13 mouse cellular contexts compared by ENCODE assay signal in the genomic region with DNA sequence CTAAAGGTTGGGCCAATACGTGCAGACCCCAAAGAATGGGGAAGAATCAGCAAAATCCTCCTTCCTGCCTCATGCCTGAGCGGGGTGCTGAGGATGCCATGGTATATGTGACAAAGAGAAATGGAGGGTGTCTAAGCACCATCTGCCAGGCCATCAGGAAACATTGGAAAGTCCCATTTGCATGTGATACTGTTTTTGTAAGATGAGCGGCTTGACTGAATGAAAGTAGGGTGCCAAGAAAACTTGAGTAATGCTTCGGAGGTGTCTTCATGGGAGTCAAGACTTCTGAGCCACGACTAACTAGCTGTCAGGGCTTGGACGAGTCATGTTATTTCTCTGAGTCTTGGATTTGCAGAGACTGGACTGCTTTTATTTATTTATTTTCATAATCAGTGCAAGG. TPM values are rescaled to one million over a fixed set of nuclear protein-coding genes. Genes with fewer than 3 reads are reported as not detected.
"Had no signal": no experiment of that assay in that cellular context is flagged by ENCODE, and none has a peak within 500 bp of the region (broad histone marks: within the 10 kb centered on the region; RNA-seq: fewer than 3 reads in every experiment).

No protein-coding gene starts in this region.

- DNase-seq: kidney, adult 8-10 months; kidney, postnatal 25 days; lung, embryonic 14.5 days; lung, postnatal 10 days; right cerebral cortex, postnatal 25 days; thymus, postnatal 14 days had no signal

- ATAC-seq: liver, embryonic 12.5 days; midbrain, embryonic 16.5 days had no signal

- H3K4me1 ChIP-seq: neural tube, embryonic 13.5 days had no signal

- H3K4me3 ChIP-seq: limb, embryonic 13.5 days; liver, embryonic 12.5 days; midbrain, embryonic 12.5 days; neural tube, embryonic 13.5 days had no signal

- H3K9me3 ChIP-seq: limb, embryonic 13.5 days; liver, embryonic 12.5 days; midbrain, embryonic 12.5 days had no signal

- H3K36me3 ChIP-seq: limb, embryonic 13.5 days; liver, embryonic 12.5 days; midbrain, embryonic 12.5 days; neural tube, embryonic 13.5 days had no signal

- H3K27me3 ChIP-seq: limb, embryonic 13.5 days; neural tube, embryonic 13.5 days had no signal

- H3K27ac ChIP-seq: limb, embryonic 13.5 days; liver, embryonic 12.5 days; midbrain, embryonic 12.5 days; neural tube, embryonic 13.5 days; stomach, postnatal 0 days had no signal

RNA-seq across cellular contexts. Expression of a gene that starts 39.4 kb away (rescaled TPM):
- total RNA-seq: megakaryocyte-erythroid progenitor cell, adult 5-6 weeks had no signal
